Mouse (Mus musculus): ENCODE results near the gene Trir. TPM values are rescaled to one million over a fixed set of nuclear protein-coding genes. Genes with fewer than 3 reads are reported as not detected.
A peak's percentile ranks its signal among the peaks of the same experiment; 100 is the strongest.

Gene Trir
- total RNA-seq, 2 experiments from 2014 or later = 151 to 155 TPM

GRCm38 (mm10) chr8:85035728-85036310 is 9.2 kb downstream of the Trir start:
- DNase-seq (ENCODE audit: low spot score in 2 of 2) = no peak

- DNase-seq (ENCODE audit: low spot score in 2 of 2) = no peak
Observed at GRCm38 (mm10) chr8:85036381-85036717, 9.7 kb downstream of the Trir start.

- peak; percentile 84 to 89 for DNase-seq (ENCODE audit: low spot score in 2 of 2)
Observed at GRCm38 (mm10) chr8:85036718-85037365, 10.2 kb downstream of the Trir start, which contains the start of gene Tnpo2. TSS of gene Tnpo2 (plus strand) at chr8:85036915.

DNA sequence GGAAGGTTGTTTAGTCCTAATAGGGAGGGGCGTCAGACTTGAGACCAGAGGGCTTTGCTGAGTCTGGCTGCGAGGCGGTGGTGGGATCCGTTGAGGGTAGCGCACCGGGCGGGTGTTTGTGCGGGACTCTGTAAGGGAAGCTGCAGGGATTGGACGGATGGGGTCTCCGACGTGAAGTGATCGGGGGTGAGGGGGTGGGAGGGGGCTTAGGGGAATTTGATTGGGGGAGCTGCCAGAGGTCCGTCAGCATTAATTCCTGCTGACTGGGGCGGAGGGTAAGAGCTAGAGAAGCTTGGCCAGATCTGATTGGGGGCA is 10.7 kb downstream of the Trir start:
- no peak for DNase-seq (ENCODE audit: low spot score in 2 of 2)

DNA sequence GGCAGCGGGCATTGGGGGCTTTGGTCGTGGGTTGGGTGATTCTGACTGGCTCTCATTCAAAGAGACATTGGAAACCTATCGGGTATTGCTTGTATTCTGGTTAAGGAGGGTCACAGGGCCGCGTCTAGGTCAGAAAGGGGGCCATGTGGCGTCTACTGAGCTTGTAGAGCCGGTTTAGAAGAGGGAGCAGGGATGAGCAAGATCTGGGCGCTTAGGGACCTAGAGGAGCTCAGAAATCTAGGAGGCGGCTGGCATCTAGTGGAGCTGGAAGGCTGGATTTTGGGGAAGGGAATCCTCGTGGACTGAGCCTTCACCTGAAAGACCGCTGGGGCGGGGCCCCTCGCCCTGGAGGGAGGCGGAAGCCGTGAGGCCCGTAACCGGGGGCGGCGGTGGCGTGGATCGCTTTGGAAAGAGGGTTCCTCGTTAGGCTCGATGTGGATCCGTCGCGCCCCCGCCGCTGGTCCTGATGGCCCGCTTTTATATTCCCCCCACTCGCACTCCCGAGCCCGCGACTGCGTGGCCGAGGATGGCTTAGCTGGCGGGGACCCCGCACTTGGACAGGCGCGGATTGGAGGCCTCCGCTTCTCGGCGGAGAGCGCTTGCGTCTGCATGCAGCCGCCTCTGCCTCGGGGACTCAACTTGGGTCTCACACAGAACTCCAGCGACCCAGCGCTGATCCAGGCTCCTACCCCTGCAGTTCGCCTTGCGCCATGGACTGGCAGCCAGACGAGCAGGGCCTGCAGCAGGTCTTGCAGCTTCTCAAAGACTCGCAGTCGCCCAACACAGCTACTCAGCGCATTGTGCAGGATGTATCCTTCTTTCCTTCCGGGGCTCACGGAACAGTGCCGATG is 11.3 kb downstream of the Trir start:
- DNase-seq (ENCODE audit: low spot score in 2 of 2) = peak; percentile 42 to 57

- no peak for DNase-seq (ENCODE audit: low spot score in 2 of 2)
Observed at GRCm38 (mm10) chr8:85043619-85044018, 17.0 kb downstream of the Trir start.

GRCm38 (mm10) chr8:85057367-85057766 is 30.7 kb downstream of the Trir start:
- no peak for DNase-seq (ENCODE audit: low spot score in 2 of 2)

DNA sequence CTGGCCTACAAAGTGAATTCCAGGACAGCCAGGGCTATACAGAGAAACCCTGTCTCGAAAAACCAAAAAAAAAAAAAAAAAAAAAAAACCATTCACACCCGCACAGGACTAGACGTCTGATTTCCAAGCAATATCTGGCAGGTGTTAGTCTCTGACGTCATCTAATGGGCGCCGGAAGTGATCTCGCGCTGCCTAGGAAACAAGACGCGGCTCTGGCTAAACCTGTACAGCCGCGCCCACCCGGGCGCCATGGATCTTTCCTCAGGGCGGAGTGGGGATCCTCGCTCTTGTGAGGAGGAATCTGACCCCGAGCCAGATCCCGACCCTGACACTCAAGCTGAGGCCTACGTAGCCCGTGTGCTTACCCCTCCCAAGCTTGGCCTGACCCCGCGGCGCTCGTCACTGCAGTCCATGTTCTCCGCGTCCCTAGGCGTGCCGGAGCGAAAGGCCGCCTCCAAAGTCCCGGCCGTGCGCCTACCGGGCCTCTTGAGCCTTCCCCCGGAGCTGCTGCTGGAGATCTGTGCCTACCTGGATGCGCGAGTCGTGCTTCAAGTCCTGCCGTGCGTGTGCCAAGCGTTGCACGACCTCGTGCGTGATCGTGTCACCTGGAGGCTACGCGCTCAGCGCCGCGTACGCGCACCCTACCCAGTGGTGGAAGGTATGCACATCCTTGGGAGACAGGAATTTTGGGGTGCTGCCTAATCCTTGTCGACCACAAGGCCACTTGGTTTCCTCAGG is 33.4 kb downstream of the Trir start, which contains the start of gene Fbxw9:
Gene Fbxw9, plus strand, starts transcription at position 177 of the 738 bp plus-strand sequence.
- peak; percentile 88 to 89 for DNase-seq (ENCODE audit: low spot score in 2 of 2)

DNA sequence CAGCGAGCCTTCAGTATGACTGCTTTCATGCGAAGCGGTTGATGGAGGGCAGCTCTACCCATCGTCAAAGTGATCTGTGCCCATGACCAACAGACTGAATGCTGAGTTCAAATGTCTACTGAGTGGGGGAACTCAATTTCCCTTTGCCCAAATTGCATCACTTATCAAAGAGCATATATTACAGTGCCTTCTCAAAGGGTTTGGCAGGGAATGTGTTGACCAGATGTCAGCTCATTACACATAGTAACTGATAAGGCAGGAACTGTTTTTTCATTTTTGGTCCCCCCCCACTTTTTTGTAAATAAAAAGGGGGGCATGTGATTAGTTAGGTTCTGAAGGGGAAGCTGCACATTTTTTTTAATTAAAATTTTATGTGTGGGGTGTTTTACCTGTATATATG is 36.0 kb downstream of the Trir start:
- DNase-seq (ENCODE audit: low spot score in 2 of 2) = no peak

DNA sequence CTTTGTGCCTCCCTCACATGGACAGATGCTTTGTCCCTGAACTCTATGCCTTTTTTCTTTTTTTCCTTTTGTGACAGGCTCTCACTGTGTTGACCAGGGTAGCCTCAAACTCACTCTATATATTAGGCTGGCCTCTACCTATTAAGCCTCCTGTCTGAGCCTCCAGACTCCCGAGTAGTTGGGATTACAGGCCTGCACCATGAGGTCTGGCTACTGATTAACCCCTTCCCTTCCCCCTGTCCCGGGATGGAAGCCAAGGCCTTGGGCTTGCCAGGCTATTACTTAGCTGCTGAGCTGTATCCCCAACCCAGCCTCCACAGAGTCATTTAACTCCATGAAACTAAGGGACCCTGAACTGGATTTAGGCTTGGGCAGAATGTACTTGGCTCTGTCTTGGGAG is 38.6 kb downstream of the Trir start:
- no peak for DNase-seq (ENCODE audit: low spot score in 2 of 2)

GRCm38 (mm10) chr8:85067155-85067554 is 40.5 kb downstream of the Trir start:
- DNase-seq (ENCODE audit: low spot score in 2 of 2) = no peak

DNA sequence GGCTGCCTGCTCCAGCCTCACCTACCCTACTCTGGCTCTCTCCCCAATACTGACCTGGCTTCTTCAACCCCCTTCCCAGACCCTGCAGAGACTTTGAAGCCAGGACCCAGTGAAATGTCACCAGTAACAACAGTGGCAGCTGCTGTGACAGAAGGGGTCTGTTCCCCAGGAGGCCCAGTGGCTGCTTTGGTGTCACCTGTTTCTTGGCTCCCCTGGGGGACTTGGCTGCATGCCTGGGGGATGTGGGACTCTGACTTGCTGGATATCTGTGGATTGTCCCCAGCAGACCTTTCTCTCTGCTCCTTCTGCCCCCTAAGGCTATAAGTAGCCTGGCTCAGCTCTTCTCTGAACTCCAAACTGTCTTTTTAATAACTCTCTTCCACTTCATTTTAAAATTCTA is 41.4 kb downstream of the Trir start, which contains the start of gene Gm5741:
Gene Gm5741, minus strand, starts transcription at position 1 of the 400 bp plus-strand sequence.
- DNase-seq (ENCODE audit: low spot score in 2 of 2) = no peak

DNA sequence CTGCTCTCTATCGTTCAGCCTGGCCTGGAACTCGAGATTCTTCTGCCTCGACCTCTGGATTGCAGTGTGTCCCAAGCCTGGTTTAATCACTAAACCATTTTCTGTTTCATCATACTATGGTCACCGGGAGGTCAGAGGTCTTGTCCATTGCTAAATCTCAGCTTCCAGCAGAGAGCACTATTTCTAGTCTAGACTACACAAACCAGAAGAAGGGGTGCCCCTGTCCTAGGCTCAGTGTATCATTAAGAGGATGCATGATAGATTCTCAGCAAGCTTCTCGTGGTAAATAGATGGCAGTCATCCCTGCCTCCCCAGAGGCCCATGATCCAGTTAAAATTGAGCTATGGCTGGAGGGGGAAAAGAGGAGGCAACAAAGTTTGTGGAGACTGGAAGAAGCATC is 44.4 kb downstream of the Trir start:
- no peak for DNase-seq (ENCODE audit: low spot score in 2 of 2)

- peak; percentile 84 to 90 for DNase-seq (ENCODE audit: low spot score in 2 of 2)
Observed at GRCm38 (mm10) chr8:85071514-85072281, 45.1 kb downstream of the Trir start, which contains the start of gene Dhps. TSS of gene Dhps (plus strand) at chr8:85071757.

DNA sequence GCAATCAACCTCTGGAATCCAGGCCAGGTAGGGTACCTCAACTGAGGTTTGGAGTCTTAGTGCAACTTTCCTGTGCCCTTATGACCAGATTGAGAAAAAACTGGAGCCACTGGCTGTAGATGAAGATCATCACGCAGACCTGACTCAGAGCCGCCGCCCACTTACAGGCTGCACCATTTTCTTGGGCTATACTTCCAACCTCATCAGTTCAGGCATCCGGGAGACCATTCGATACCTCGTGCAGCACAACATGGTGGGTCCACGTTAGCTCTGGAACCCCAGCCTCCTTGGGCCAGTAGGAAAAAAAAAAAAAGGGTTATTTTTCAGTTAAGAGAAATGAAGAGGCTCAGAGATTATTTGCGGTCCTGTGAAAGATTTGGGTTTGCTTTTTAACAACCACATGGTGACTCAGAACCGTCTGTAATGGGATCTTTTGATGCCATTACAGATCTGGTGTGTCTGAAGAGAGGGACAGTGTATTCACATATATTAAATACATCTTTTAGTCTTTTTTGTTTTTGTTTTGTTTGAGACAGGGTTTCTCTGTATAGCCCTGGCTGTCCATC is 45.8 kb downstream of the Trir start:
- no peak for DNase-seq (ENCODE audit: low spot score in 2 of 2)

GRCm38 (mm10) chr8:85073041-85073612 is 46.5 kb downstream of the Trir start:
- DNase-seq (ENCODE audit: low spot score in 2 of 2) = no peak

- DNase-seq (ENCODE audit: low spot score in 2 of 2) = no peak
Observed at GRCm38 (mm10) chr8:85074167-85074566, 47.5 kb downstream of the Trir start.

DNA sequence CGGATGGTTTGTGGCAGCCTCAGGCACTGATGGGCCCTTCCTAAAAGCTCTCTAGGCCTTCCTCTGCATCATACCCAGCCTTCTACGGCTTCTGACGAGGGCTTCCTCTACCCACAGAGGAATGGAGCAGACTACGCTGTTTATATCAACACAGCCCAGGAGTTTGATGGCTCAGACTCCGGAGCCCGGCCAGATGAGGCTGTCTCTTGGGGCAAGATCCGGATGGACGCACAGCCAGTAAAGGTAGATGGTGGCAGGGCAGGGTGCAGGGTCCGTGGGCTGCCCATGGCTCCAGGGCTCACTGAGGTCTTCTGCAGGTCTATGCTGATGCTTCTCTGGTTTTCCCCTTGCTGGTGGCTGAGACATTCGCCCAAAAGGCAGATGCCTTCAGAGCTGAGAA is 48.0 kb downstream of the Trir start:
- no peak for DNase-seq (ENCODE audit: low spot score in 2 of 2)

DNA sequence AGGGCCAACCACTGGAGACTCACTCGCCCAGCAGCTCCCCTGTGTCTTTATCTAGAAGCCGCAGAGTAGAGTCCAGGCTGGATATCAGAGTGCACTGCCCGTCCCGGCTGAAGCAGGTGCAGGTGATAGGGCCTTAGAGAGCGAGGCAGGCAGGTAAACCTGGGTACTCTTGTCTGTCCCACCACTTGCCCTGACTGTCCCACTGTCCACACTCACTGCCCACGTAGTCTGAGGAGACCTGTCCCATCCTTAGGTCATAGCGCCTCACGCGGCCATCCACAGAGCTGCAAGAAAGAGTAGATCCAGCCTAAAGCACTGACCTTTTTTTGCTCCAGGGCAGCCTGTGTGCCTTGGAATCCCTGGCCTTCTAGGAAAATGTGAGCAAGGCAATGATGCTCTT is 49.4 kb downstream of the Trir start:
- DNase-seq (ENCODE audit: low spot score in 2 of 2) = peak; percentile 48 to 58

DNA sequence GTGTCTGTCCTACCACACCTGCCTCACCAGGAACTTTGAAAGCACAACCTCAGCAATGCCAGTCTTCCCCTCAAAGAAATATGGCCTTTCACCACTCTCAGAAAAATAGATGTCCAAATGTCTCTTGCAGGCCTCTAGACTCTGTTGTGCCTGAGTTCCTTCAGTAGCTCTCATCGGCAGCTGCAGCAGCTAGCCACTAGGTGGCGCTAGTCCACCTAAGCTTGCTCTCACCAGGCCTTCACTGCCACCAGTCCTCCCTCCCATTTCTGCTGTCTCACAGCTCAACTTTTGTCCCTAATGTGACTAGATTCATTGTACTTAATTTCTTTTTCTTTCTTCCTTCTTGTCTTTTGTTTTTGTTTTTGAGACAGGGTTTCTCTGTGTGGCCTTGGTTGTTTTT is 50.4 kb downstream of the Trir start:
- peak; percentile 84 to 87 for DNase-seq (ENCODE audit: low spot score in 2 of 2)
